Mouse (Mus musculus): ENCODE data around the gene Il10ra.
A peak's percentile ranks its signal among the peaks of the same experiment; 100 is the strongest.

Il10ra gene

DNA sequence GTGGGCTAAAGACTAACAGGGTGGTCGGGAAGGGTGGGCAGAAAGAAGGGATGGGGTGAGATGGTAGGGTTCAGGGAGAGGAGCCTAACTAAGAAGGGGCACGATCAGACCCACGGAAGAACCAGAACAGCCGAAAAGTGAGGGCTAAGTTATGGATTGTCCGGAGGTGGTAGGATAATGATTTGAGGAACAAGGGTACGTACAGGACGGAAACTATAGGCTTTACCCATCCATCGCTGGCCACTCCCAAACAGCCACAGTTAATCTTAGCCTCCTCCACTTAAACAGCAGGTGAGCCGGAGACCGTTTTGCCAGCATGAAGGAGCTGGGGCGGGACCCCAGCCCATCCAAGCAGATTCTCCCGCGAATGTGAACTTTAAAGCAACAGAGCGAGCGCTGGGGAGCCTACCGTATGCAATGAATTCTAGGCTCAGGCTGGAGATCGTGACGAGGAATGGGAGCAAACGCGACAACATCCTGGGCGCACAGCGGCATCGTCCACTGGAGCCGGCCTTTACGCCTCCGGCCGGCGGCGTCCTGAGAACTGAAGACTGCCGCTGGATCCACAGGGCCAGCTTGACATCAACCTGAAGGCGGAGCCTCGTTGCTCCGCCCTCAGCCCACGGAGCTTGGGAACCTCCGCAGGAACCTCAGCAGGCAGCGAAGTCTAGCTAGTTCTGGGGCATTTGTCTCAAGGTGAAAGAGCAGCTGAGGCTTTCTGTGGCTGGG is at the start of gene Il10ra:
Gene Il10ra (minus strand): TSS at position 553 of the 729 bp plus-strand sequence.
- DNase-seq, result peak; percentile 48

DNA sequence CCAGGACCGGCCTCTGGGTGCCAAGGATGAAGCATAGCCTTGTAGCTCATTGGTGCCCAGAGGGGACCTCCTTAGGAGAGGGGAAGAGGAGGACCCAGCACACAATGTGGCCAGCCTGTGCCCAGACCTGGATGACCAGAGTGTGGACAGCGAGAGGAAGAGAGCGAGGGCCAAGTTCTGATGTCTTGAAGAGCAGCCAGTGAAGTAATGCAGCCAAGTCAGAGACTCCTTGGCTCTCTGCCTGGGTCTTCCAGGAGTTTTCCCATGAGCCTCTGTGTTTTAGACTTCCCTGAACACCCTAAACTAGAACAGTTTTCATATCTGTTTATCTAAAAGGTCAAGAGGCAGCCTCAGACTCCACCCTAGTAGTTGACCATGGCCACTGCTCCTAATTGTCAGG is 48.7 kb upstream of the Il10ra start:
- no peak for DNase-seq

DNA sequence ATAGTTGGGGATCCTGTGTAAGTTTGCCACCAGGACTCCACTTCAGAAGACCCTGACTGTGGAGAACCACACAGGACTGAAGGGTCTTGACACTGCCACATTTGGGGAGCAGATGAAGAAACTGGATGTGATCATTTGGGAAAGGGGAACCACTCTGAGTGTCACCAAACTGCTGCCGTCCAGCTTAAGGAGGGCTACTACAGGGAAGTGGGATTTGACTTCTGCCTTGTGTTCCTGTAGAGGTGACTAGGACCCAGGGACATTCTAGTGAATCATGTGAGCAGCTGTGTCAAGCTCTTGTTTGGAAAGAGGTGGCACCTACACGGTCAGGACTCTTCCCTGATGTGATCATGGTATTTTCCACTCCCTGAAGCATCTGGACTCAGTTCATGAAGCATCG is 45.0 kb upstream of the Il10ra start:
- no peak for DNase-seq

DNA sequence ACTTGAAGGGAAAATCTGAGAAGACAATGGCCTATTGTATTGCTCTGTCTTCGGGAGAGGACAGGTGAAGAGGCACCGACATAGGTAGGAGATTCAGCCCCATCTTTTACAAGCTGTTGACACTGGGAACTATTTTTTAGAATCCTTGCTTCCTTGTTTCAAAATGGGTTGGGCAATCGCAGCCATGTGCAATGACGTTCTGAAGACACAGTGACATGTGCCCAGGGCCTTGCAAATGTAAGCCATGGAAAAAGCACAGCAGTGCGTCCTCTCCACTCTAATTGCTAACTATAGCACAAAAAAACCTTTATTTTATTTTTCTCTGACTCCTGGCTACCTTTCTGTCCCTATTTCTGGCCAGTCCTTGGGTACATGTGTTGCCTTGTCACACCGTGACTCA is 42.9 kb upstream of the Il10ra start:
- DNase-seq, result no peak

DNA sequence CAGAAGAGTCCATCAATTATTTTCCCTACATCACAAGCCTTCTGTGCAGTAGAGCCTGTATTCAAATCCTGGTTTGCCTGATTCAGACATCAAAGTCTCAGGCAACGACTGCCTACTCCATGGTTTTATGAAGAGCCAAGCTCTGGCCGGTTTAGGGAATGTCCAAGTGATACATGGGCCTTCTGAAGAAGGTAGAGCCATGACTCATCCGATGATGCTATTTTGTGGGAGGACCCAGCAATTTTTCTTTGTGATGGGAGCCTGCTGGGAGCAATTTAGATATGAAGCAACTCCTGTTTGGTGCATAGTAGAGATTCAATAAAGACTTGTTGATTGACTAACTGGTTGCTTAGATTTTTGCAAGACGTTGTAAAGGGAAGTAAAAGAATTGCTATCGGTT is 39.6 kb upstream of the Il10ra start:
- no peak for DNase-seq

DNA sequence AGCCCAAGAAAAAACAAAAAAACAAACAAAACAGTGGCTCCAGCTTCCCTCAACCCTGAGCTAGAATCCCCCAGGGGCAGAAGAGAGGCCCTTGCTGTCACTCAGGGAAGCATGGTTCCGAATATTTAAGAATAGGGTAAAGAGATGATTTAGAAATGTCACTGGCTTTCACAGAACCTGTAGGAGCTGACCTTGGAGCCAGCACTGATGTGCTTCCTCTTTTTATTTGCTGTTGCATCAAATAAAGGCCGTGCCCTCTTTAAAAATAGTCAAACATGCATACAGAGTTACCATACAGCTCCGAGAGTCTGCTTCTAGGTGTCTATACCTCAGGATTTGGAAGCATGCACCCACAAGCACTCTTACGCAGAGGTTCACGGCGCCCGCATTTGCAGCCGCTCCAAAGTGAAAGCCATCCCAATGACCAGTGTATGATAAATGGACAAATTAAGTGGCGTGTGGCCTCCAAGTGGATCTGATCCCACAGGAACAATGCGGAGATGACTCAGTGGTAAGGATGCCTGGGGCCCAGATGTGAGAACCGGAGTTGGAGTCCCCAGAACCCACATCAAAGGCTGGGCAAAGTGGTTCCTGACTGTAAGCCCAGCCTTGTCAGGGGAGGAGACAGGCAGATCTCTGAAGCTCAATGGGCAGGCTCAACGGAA is 37.9 kb upstream of the Il10ra start:
- DNase-seq, result no peak

DNA sequence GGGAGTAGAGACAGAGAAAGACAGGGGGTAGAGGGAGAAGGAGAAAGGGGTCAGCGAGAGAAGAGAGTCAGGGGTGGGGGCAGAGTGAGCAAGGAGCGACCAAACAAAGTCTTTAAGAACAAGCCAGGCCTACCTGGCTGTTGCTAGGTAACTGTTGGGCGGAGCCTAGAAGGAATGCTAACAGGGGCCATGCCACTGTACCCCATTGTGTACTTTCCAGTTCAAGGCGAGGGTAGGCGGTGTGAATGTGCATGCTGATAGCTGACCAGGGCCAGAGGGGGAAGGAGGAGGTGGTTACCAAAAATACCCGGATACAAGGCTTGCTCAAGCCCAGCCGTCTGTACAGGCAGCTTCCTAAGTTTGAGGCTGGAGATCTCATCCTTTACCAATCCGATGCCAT is 32.8 kb upstream of the Il10ra start:
- DNase-seq, result no peak

DNA sequence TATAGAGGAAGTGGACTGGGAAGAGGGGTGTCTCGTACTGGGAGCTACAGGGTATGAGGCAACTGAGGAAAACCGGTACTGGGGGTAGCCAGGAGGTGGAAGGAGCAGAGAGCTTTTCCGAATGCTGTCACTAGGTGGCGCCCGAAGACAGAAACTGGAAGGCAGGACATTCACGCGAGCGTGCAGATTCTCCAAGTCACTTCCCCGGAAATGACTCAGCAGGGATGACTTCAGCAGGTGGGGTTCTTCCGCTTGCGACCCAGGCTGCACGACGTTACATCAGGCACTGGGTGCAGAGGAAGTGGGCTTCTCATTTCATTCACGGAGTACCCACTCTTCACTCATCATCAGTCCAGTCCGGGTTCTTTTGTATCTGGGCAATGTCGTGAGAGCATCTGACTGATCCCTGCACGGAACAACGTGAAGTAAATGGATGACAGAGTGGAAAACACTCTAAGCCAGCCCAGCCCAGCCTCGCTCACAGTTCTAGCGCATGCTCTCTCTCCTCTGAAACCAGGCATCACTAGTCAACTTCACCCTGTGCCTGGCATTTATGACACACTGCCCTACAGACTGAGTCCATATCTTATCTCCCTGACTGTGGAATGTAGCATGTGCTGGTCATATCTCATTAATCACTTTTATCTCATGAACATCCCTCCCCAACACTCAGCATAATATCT is 31.6 kb upstream of the Il10ra start:
- peak; percentile 94 for DNase-seq

DNA sequence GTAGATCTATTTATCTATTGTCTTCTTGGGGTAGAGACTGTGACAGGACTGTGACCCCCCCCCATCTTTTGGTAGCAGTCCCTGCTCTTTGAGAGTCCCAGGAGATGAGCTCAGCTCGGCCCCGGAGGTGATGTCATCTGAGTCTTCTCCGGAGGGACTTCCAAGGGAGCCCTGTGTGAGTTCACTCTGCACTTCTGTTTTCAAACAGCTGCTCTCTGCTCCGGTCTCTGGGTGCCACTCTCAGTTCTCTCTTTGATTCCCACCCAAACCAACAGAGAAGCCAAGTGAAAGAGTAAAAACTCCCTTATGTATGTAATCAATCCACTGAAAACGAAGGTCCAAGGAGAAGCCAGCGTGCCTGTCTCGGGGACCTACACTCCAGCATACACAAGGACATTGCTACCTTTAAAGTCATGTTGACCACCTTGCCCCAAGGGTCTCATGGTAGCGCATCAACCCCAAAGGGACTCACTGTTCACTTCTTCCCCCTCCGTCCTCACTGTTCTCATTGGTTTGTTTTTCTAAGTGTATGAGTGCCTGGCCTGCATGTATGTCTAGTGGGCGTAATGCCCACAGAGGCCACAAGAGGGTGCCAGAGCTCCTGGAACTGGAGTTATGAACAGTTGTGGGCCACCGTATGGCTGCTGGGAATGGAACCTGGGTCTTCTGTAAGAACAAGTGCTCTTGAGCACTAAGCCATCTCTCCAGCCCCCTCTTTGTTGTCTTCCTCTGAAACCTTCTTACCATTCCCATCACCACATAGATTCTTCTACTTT is 30.5 kb upstream of the Il10ra start:
- DNase-seq, result no peak

DNA sequence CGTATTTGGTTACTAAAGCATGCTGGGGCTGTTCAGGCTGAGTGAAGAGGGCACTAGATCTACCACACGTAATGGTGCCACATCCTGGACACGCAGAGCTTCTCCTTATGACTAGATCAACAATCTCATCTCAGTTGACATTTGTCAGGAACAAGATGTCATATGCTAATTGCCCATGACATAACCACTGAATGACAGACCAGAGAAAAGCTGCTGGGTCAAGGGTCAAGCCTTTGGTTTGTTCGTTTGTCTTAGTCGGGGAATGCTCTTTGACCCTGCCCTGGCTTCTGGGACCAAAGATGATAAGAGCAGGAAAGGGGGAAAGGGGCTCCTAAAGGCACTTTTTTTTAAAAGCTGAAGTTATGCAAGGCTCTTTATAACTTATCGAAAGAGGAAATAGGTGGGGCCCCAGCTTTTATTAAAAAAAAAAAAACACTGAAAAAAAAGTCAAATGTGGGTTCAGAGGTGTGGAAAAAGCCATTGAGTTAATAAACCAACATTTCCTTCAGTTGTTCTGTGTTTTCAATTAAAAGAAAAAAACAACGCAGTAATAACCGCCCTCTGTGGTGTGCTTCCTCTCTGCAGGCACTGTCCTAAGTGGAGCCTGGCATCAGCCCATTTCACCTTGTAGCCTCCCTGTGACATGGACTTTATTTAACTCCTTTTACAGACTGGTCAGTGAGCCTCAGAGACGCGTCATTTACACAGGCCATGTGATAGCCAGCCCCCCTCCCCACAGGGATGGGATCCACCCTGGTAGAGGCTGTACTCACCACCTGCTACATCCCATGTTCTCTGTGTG is 25.5 kb upstream of the Il10ra start:
- no peak for DNase-seq

DNA sequence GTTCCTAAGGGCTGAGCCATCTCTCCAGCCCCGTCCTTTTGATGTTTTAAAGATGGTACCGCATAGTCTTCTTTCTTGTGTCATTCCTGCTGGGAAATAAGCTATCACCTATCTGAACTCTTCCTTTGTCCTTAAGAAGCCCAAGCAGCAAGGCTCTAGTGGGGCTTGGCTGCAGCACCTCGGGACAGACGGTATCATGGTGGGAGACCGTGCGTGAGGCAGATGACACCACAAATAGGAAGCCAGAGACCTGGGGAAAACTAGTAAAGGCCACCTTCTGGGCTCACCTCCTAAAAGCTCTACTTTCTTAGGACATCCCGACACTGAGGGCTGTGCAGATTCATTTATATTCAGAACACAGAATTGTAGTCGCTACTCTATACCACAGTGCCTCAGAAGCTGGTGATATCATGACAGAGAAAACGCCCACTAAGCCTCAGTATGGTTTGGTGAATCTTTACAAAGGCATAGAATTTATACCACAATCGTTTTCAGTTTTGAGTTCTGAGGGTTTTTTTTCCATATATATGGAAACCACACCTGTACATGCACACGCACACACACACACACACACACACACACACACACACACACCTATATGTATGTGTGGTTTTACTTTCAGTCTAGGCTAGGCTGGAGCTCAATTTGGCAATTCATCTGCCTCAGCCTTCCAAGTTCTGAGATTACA is 22.7 kb upstream of the Il10ra start:
- DNase-seq, result peak; percentile 73

DNA sequence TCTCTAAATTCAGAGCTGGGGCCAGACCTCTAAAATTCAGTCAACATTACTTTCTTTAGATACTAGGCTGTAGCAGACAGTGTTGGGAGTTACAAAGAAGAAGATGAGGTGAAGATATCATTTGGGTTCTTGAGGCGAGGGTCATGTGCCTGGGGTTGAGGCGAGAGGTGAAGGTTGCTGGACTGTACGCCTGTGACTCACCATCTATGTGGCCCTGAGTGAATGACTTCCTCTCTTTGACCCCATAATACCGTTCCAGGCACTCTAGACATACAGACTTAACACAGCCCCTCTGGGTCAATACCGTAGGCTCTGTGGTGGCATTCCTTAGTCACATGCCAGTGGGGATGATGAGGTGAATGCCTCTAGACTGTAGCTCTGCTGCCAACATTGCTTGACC is 13.5 kb upstream of the Il10ra start:
- no peak for DNase-seq

DNA sequence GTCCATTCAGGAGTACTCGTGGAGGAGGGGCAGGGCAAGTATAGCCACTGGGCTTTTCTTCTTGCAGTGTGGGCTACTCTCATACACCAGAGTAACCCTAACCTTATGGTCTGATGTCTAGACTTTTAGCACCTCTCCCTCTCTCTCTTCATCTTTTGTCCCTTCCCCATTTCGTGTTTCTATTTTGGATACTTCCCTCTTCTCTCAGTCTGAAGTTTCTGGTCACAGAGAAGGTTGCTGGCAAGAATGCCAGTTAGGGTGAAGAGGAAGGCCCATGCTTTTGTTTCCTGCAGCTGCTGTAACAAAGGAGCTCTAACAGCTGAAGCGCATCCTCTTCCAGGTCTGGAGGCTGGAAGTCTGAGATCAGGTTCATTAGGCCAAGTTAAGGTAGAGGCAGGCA is 11.9 kb upstream of the Il10ra start:
- no peak for DNase-seq

DNA sequence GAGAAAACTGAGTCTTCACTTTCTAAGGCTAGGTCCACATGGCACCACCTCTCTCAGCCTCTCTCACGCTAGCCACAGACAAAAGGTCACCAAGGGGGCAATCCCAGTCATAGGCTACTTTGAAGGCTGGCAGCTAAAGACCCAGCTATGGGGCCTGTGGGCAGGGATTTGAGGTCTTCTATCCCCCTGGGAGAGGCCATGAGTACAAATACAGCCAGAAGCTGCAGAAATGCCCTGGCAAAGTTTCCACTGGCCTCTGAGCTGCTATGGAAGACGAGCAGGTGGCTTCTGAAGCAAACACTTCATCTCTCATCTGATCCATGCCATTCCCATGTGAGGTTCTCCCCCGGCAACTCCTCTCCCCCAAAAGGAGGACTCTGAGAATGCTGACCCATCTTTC is 11.1 kb upstream of the Il10ra start:
- DNase-seq, result no peak

DNA sequence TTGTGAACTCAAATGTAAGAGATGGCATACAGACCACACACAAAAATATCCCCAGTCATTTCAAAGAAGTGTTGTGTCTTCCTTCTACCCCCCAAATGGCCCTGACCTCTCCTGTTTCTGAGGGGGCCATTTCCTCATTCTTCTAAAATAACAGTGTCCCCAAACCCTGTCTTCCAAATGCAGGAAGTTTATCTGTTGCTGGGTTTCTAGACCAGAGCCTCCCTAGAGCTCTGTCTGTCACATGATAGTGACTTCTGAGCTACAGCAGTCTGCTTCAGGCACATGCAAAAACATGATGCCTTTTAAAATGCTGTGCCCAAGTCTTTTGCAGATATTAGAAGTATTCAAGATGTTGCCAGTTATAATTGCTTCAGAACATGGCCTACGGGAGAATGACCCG is 5.7 kb upstream of the Il10ra start:
- no peak for DNase-seq

DNA sequence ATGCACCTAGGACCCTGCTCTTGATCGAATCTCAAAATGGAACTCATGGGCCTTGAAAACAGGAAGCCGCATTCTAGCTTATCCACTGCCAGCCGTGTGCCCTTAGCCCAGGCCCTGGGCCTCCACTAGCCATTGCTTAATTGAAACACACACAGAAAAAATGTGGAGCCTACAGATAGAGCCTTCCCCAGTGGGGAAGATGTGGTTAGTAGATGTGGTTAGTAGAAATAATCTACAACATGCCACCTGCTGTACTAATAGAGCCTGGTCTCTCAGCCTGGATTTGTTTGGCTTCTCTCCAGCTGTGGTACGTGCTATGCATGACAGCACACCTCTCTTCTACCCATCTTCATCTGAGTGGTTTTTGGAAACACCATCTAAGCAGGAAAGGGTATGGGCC is 5.3 kb upstream of the Il10ra start:
- no peak for DNase-seq

DNA sequence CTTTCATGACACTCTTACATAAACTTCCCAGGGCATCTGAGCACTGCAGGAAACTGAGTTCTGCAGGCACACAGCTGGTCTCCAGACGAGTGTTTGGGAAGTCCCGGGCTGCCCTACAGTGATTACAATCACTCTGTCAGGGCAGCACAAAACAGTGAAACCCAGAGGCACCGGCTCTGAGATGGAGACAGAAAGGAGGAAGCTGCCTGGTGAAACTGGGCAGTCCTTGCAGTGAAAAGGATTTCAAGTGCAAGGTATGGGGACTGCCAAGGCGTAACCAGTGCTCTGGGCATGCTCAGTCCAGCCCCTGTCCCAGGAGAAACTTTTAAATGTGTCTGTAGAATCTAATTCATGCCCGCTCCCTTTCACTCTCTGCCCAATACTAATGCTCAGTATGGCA is 3.3 kb upstream of the Il10ra start:
- DNase-seq, result no peak

DNA sequence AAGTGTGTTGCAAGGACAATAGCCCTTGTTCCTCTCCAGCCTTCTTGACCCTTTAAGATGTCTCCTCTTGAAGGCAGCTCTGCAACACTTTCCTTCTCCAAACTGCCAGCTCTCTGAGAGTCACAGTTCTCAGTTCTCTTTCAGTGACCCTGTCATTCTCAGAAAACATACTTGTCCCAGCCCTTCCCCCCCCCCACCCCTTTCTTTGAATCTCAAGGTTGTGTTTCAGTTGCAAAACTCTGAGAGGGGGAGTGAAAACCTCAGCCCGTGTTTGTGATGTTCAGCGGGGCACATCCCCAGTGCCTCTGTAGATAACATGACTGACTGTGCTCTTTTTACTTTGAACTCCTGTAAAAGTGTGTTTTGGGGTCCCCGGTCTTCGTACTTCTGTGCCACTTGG is 870 bp downstream of the Il10ra start:
- no peak for DNase-seq

DNA sequence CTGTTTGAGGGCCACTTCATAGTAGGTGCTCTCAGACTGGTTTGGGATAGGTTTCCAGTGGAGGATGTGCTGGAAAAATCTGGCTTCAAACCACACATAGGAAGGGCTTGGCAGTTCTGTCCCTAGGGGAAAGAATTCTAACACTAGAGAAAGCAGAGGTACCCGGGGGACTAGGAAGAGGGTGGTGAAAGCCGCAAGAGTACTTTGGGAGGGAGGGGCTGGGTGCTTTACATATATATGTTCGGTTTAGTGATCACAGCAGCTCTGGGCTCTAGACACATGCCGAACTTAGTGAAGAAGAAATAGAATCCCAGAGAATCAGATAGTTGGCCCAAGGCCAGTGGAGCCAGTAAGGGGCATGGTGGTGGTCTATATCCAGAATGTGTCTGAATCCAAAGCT is 1.9 kb downstream of the Il10ra start:
- DNase-seq, result no peak

DNA sequence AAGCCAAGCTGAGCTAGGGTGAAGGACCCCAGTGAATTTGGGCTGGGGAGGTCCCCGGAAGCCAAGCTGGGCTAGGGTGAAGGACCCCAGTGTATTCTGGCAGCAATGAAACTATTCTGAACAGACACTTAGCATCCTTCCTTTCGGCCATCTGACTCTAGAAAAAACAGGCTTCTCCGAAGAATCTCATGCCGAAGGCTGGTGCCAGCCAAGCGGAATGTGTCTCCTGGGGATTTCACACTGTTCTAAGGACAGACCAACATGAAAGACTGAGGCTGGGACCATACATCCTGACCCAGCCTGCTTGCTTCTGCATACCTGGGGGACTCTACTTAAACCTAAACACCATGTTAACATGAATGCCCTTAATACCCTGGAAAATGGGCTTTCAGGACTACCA is 7.1 kb downstream of the Il10ra start:
- DNase-seq, result no peak

DNA sequence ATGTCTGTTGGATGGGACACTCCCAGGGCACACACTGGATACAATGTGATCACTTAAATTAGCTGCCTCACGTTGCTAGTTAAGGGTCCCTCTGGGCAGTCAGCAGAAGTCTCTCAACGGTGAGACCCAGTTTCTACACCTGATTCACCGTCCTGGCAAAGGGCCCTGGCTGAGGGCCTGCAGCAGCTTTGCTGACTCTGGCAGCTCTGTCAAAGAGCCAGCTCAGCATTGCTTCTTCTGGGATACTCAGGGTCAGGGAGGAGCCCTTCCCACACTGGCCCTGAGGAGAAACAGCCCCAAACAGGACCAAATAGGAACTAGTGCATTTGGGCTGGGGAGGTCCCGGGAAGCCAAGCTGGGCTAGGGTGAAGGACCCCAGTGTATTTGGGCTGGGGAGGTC is 7.5 kb downstream of the Il10ra start:
- peak; percentile 85 for DNase-seq

DNA sequence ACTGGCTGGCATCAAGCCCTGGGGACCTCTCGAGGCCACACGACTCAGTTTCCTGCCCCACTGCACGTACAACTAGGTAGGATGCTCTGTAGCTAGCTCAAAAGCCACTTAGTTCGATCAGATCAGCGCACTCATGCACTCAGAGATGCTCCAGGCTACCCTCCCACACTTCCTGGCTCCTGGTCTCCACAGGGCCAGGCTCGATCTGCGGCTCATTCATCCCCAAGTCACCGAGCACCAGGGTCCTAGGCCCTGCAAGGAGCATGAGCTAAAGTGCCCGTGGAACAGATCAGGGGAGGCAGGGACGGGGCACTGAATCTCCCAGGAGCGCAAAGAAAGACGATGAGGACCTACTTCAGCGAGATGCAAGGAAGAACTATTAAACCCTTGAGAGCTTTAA is 9.9 kb downstream of the Il10ra start:
- DNase-seq, result no peak
